Mouse (Mus musculus): ENCODE results near the gene Lzic. TPM values are rescaled to one million over a fixed set of nuclear protein-coding genes. Genes with fewer than 3 reads are reported as not detected.

The Lzic gene
- polyA plus RNA-seq, 1 experiment from 2014 or later = 40.0 TPM

- Histone ChIP-seq H3K27me3 (replicated peaks) (no peaks in the 10 kb centered on the region), H3K9me3 (replicated peaks) (no peaks in the 10 kb centered on the region), H3K36me3 (peaks cover 14% of the 10 kb centered on the region), H3K4me1 (no peaks in the 10 kb centered on the region; the same call in 1 of the 2 replicates), H3K27ac (replicated peaks) (no peak overlapping the region), H3K4me3 (replicated peaks) (no peak overlapping the region), H3K9ac (replicated peaks) (no peak overlapping the region), H3K4me2 (no peak overlapping the region)
- WGBS = 70% methylated on average over 5 of the region's 5 CpGs
- ATAC-seq (ENCODE audit: low FRiP score) = no peak
Observed at GRCm38 (mm10) chr4:149541935-149542334, 56.9 kb downstream of the Lzic start.

GRCm38 (mm10) chr4:149542431-149542830, 57.4 kb downstream of the Lzic start:
- no peak for ATAC-seq (ENCODE audit: low FRiP score)
- 77% methylated on average over 12 of the region's 12 CpGs for WGBS
- Histone ChIP-seq H3K4me2 (no peak overlapping the region), H3K27me3 (replicated peaks) (no peaks in the 10 kb centered on the region), H3K4me3 (replicated peaks) (no peak overlapping the region), H3K9ac (replicated peaks) (no peak overlapping the region), H3K27ac (replicated peaks) (no peak overlapping the region), H3K4me1 (no peaks in the 10 kb centered on the region; the same call in 1 of the 2 replicates), H3K9me3 (replicated peaks) (no peaks in the 10 kb centered on the region), H3K36me3 (peaks cover 19% of the 10 kb centered on the region)

- Histone ChIP-seq H3K27ac (replicated peaks) (no peak overlapping the region), H3K27me3 (replicated peaks) (no peaks in the 10 kb centered on the region), H3K36me3 (peaks cover 21% of the 10 kb centered on the region), H3K4me2 (no peak overlapping the region), H3K9ac (replicated peaks) (no peak overlapping the region), H3K9me3 (replicated peaks) (no peaks in the 10 kb centered on the region), H3K4me1 (no peaks in the 10 kb centered on the region; the same call in 1 of the 2 replicates), H3K4me3 (replicated peaks) (no peak overlapping the region)
- WGBS = 42% methylated on average over 10 of the region's 10 CpGs
- peak; percentile 49; the same call in 1 of the 2 replicates for ATAC-seq (ENCODE audit: low FRiP score)
Observed at GRCm38 (mm10) chr4:149542927-149543553, 58.0 kb downstream of the Lzic start.

- Histone ChIP-seq H3K27ac (replicated peaks) (no peak overlapping the region), H3K27me3 (replicated peaks) (no peaks in the 10 kb centered on the region), H3K9me3 (replicated peaks) (no peaks in the 10 kb centered on the region), H3K4me3 (replicated peaks) (no peak overlapping the region), H3K4me2 (no peak overlapping the region), H3K4me1 (no peaks in the 10 kb centered on the region; the same call in 1 of the 2 replicates), H3K36me3 (peaks cover 21% of the 10 kb centered on the region), H3K9ac (replicated peaks) (no peak overlapping the region)
- no peak for ATAC-seq (ENCODE audit: low FRiP score)
- 85% methylated on average over 8 of the region's 8 CpGs for WGBS
Observed at GRCm38 (mm10) chr4:149544892-149545291, 59.9 kb downstream of the Lzic start.

Small RNA genes lying within 50 kb of the gene (microRNA-seq; reads per million reads assigned to microRNA genes)
- gene Mir5616 = 0.87 reads per million

Other genes starting within 250 kb of the Lzic start
- gene Kif1b, start 177.5 kb upstream of the Lzic start, polyA plus RNA-seq (2015; fragmentation: Nextera tagmentation; extraction: Ambion mirVana) = 102 and 121 TPM in 2 replicates
- 50.4 and 54.5 TPM in 2 replicates for gene Ube4b, start 58.5 kb upstream of the Lzic start, polyA plus RNA-seq (2015; fragmentation: Nextera tagmentation; extraction: Ambion mirVana)
- 1.1 TPM in 1 of 2 replicates, not detected in the other for gene Rbp7, start 30.3 kb upstream of the Lzic start, polyA plus RNA-seq (2015; fragmentation: Nextera tagmentation; extraction: Ambion mirVana)
- not detected in 2 replicates for gene Tmem274, start 7.9 kb upstream of the Lzic start, polyA plus RNA-seq (2015; fragmentation: Nextera tagmentation; extraction: Ambion mirVana)
- 5.8 and 9.0 TPM in 2 replicates for gene Nmnat1, start within 50 bp of the Lzic start, polyA plus RNA-seq (2015; fragmentation: Nextera tagmentation; extraction: Ambion mirVana)
- 92.7 and 103 TPM in 2 replicates for gene Ctnnbip1, start 33.0 kb downstream of the Lzic start, polyA plus RNA-seq (2015; fragmentation: Nextera tagmentation; extraction: Ambion mirVana)
- 142 and 188 TPM in 2 replicates for gene Clstn1, start 101.2 kb downstream of the Lzic start, polyA plus RNA-seq (2015; fragmentation: Nextera tagmentation; extraction: Ambion mirVana)
- 16.0 and 18.0 TPM in 2 replicates for gene Pik3cd, start 217.3 kb downstream of the Lzic start, polyA plus RNA-seq (2015; fragmentation: Nextera tagmentation; extraction: Ambion mirVana)